Mouse (Mus musculus) lung, postnatal 36 days (tissue): ENCODE measurements at regions not wholly inside any gene's neighbourhood (a gene's known extent, or its start where the extent isn't known, plus 50 kb on each side); places are given as distances from the start of the nearest gene placed in this dataset.

Experiments
- DNase-seq: peaks from one replicate; pipeline ENCODE4 v3.0.0; 2022; ENCODE audit warnings: mixed read lengths

GRCm38 (mm10) chr17:10079853-10080650 is 239.6 kb downstream of the Qk start:
- DNase-seq: peak; percentile 78

- no peak for DNase-seq
Observed at GRCm38 (mm10) chr17:10078536-10079319, 240.9 kb downstream of the Qk start.

- peak; percentile 27 for DNase-seq
Observed at GRCm38 (mm10) chr17:10073301-10073700, 246.4 kb downstream of the Qk start.

GRCm38 (mm10) chr17:10069251-10069650 is 250.4 kb downstream of the Qk start:
- no peak for DNase-seq

GRCm38 (mm10) chr17:10065131-10065530 is 254.5 kb downstream of the Qk start:
- DNase-seq: no peak

- DNase-seq: peak; percentile 54
Observed at GRCm38 (mm10) chr17:10062546-10063100, 257.0 kb downstream of the Qk start.

- DNase-seq: no peak
Observed at GRCm38 (mm10) chr17:10057736-10058135, 261.9 kb downstream of the Qk start.

GRCm38 (mm10) chr17:10056096-10056495 is 263.6 kb downstream of the Qk start:
- no peak for DNase-seq

GRCm38 (mm10) chr17:10054375-10054774 is 265.3 kb downstream of the Qk start:
- peak; percentile 26 for DNase-seq

GRCm38 (mm10) chr17:10044336-10044735 is 275.3 kb downstream of the Qk start:
- peak; percentile 20 for DNase-seq

GRCm38 (mm10) chr17:10042042-10042652 is 277.5 kb downstream of the Qk start:
- DNase-seq: no peak

- DNase-seq: peak; percentile 83
Observed at GRCm38 (mm10) chr17:10040951-10041359, 278.7 kb downstream of the Qk start.

- no peak for DNase-seq
Observed at GRCm38 (mm10) chr17:10040375-10040774, 279.3 kb downstream of the Qk start.

GRCm38 (mm10) chr17:10037799-10038445 is 281.7 kb downstream of the Qk start:
- DNase-seq: peak; percentile 85

GRCm38 (mm10) chr17:10033510-10033909 is 286.1 kb downstream of the Qk start:
- no peak for DNase-seq

GRCm38 (mm10) chr17:10031033-10031432 is 288.6 kb downstream of the Qk start:
- no peak for DNase-seq

- DNase-seq: no peak
Observed at GRCm38 (mm10) chr17:10026770-10027169, 292.9 kb downstream of the Qk start.

- no peak for DNase-seq
Observed at GRCm38 (mm10) chr17:10025212-10025611, 294.4 kb downstream of the Qk start.

GRCm38 (mm10) chr17:10024323-10024722 is 295.3 kb downstream of the Qk start:
- no peak for DNase-seq

GRCm38 (mm10) chr17:10012161-10012560 is 307.5 kb downstream of the Qk start:
- DNase-seq: no peak

- no peak for DNase-seq
Observed at GRCm38 (mm10) chr17:10011728-10012127, 307.9 kb downstream of the Qk start.

- DNase-seq: peak; percentile 59
Observed at GRCm38 (mm10) chr17:10001071-10001591, 318.5 kb downstream of the Qk start.
